Mouse (Mus musculus) B cell, adult 62 days (primary cell): ENCODE data around the gene Gm10591. TPM values are rescaled to one million over a fixed set of nuclear protein-coding genes. Genes with fewer than 3 reads are reported as not detected.

Experiments
- total RNA-seq: library from RNA; stranded (reverse); gene quantifications from 4 replicates; pipeline ENCODE4 v1.2.4, GENCODE M21; 2023

The Gm10591 gene
- total RNA-seq = not detected in 4 replicates

DNA sequence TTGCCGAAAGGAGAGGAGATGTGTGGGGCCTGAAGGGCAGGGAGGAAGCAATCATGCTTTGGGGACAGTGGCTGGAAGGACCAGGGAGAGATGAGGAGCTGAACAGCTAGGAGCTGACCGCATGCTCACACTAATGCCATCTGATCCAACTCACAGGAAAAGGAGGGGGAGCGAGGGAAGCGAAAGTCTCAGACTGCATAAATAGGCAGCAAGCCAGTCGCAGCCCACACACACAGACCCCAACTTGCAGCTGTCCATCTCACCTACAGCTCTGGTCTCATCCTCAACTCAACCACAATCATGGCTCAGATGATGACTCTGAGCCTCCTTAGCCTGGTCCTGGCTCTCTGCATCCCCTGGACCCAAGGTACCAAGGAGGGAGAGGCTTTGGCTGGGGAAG is at the start of gene Gm10591:
Gene Gm10591 (plus strand): TSS at position 301 of the 400 bp plus-strand sequence.

DNA sequence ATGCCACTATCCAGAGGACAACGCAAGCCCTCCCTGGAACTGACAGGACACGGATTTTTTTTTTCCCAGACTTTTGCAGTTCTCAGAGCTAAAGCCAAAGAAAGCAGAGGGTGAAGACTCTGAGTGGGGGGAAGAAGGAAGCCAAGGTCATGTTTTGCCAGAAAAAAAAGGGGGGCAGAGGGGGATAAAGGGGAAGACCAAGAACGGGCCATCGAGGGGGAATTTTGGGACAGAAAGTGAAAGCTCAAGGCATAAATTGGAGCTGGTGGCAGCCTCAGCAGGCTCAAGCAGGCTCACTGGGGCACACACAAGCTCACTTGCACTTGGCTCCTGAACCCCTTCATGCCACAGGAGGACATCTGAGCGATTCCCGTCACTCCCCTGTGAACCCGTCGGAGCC is 17.4 kb downstream of the Gm10591 start, which contains the start of gene Gm2564:
Gene Gm2564 (plus strand): TSS at position 301 of the 400 bp plus-strand sequence.

GRCm38 (mm10) chr4:42654951-42655350 is 43.0 kb downstream of the Gm10591 start, which contains the start of gene Ccl27b:
Ccl27b (plus strand) TSS chr4:42655251.

GRCm38 (mm10) chr4:42661793-42662192 is 49.8 kb downstream of the Gm10591 start, which contains the start of gene Il11ra2:
Il11ra2 (minus strand) TSS chr4:42661893.

Other genes with a start within 250 kb of the Gm10591 start
- gene Gm21586, start 172.8 kb upstream of the Gm10591 start, total RNA-seq = not detected in 4 replicates
- not detected in 4 replicates for gene Gm2163, start 145.4 kb upstream of the Gm10591 start, total RNA-seq
- not detected in 4 replicates for gene Fam205a2, start 84.0 kb upstream of the Gm10591 start, total RNA-seq
- not detected in 4 replicates for gene Gm2564, start 17.5 kb downstream of the Gm10591 start, total RNA-seq
- gene Ccl27b, start 43.1 kb downstream of the Gm10591 start, total RNA-seq = not detected in 4 replicates
- not detected in 4 replicates for gene Il11ra2, start 49.7 kb downstream of the Gm10591 start, total RNA-seq
- not detected in 4 replicates for gene 4930578G10Rik, start 123.3 kb downstream of the Gm10591 start, total RNA-seq
- gene Ccl19, start 144.4 kb downstream of the Gm10591 start, total RNA-seq = not detected in 4 replicates
- not detected in 4 replicates for gene Ccl21a, start 161.8 kb downstream of the Gm10591 start, total RNA-seq
- not detected in 4 replicates for gene Fam205a1, start 241.7 kb downstream of the Gm10591 start, total RNA-seq
- gene Gm12394, start 244.6 kb downstream of the Gm10591 start, total RNA-seq = not detected in 4 replicates